Mouse (Mus musculus) C2C12 (cell line): ENCODE results near the gene C87436.

Experiments
- CEBPB ChIP-seq: IDR thresholded peaks from one replicate; pipeline ENCODE4 v1.6.1; 2011; ENCODE audit warnings: low read depth, mild to moderate bottlenecking, control low read depth, moderate library complexity
- CTCF ChIP-seq: IDR thresholded peaks from one replicate; pipeline ENCODE4 v1.5.1; 2011; ENCODE audit not compliant: control insufficient read depth, insufficient read depth, insufficient read length
- FOSL1 ChIP-seq: IDR thresholded peaks from one replicate; pipeline ENCODE4 v1.8.0; 2011; ENCODE audit warnings: mild to moderate bottlenecking, low read length; ENCODE audit not compliant: poor library complexity, insufficient read depth, severe bottlenecking
- MAX ChIP-seq: IDR thresholded peaks from one replicate; pipeline ENCODE4 v1.6.1; 2011; ENCODE audit warnings: mild to moderate bottlenecking, control low read depth
- MYOD1 ChIP-seq: IDR thresholded peaks from one replicate; pipeline ENCODE4 v1.6.1; 2011; ENCODE audit warnings: low read depth; ENCODE audit not compliant: control insufficient read depth, insufficient read length
- USF1 ChIP-seq: IDR thresholded peaks from one replicate; pipeline ENCODE4 v1.6.1; 2011; ENCODE audit warnings: low read depth, mild to moderate bottlenecking, control low read depth, moderate library complexity

DNA sequence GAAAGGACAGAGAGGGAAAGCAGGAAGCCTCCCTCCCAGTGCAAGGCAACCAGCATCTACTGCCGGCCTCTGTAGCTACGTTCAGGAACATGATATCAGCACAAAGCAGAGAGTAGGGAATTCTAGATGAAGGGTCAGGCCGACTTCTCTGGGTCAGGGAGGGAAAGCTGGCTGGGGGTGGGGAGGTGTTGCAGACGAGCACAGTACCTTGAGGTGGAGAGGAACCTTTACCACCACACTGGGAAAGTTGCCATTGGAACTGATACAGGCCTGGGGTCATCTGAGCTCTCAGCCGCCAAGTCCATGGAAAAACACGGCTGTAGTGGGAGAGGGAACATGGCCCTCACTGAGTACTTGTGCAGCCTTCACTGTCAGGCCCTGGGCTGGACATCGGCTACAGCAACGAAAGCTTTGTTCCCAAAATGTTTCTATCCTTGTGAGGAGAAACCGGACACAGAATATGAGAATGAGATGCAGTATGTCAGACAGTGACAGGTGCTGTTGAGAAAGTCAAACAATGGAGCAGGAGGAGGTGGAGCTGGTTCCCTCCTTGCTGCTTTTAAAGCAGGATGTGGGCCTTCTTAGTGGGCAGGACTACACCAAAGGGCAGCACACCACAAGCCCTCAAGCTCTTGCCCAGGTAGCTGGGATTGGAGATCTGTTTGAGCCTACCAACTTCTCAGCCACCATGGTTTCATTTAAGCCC is 37.4 kb downstream of the C87436 start:
- TF ChIP-seq CTCF (no peak), CEBPB (no peak), MAX (no peak), USF1 (no peak), FOSL1 (no peak), MYOD1 (peak; percentile 73)
